Mouse (Mus musculus) hindbrain, embryonic 15.5 days (tissue): ENCODE measurements around the gene Vps37d. TPM values are rescaled to one million over a fixed set of nuclear protein-coding genes. Genes with fewer than 3 reads are reported as not detected.

Experiments used
- polyA plus RNA-seq: library from polyadenylated mRNA; unstranded; fragments of >200 nt; fragmentation: Nextera tagmentation; extraction: Ambion mirVana; gene quantifications from 2 replicates; pipeline ENCODE4 v1.2.1, GENCODE M21; 2015

The Vps37d gene
- polyA plus RNA-seq, 1 experiment from 2014 or later = 43.0 TPM

Other genes starting within 250 kb of the Vps37d start
- not detected in 2 replicates for gene Tmem270, start 171.5 kb downstream of the Vps37d start, polyA plus RNA-seq
- gene Cldn13, start 162.7 kb downstream of the Vps37d start, polyA plus RNA-seq = 0.23 TPM in 1 of 2 replicates, not detected in the other
- gene Mettl27, start 145.9 kb downstream of the Vps37d start, polyA plus RNA-seq = 6.5 and 6.8 TPM in 2 replicates
- 0.10 TPM in 1 of 2 replicates, not detected in the other for gene Cldn4, start 131.3 kb downstream of the Vps37d start, polyA plus RNA-seq
- 2.2 and 2.8 TPM in 2 replicates for gene Cldn3, start 92.1 kb downstream of the Vps37d start, polyA plus RNA-seq
- gene Abhd11, start 69.1 kb downstream of the Vps37d start, polyA plus RNA-seq = 68.1 and 68.3 TPM in 2 replicates
- 127 and 145 TPM in 2 replicates for gene Stx1a, start 54.8 kb downstream of the Vps37d start, polyA plus RNA-seq
- 41.1 and 42.9 TPM in 2 replicates for gene Dnajc30, start 14.1 kb downstream of the Vps37d start, polyA plus RNA-seq
- gene Bud23, start 13.3 kb downstream of the Vps37d start, polyA plus RNA-seq = 76.3 and 80.3 TPM in 2 replicates
- 0.97 and 1.6 TPM in 2 replicates for gene Mlxipl, start 11.6 kb upstream of the Vps37d start, polyA plus RNA-seq
- 13.9 and 16.0 TPM in 2 replicates for gene Tbl2, start 71.4 kb upstream of the Vps37d start, polyA plus RNA-seq
- 38.4 and 41.4 TPM in 2 replicates for gene Bcl7b, start 90.0 kb upstream of the Vps37d start, polyA plus RNA-seq
- 26.6 and 28.9 TPM in 2 replicates for gene Baz1b, start 109.0 kb upstream of the Vps37d start, polyA plus RNA-seq
- 18.5 and 20.9 TPM in 2 replicates for gene Fzd9, start 173.0 kb upstream of the Vps37d start, polyA plus RNA-seq